Mouse (Mus musculus): ENCODE results near the gene Brd2.
A peak's percentile ranks its signal among the peaks of the same experiment; 100 is the strongest.

Brd2 gene

GRCm38 (mm10) chr17:34131911-34132310 is 9.5 kb upstream of the Brd2 start:
- no peak for DNase-seq (ENCODE audit: low spot score)

GRCm38 (mm10) chr17:34130073-34130947 is 7.9 kb upstream of the Brd2 start:
- no peak for DNase-seq (ENCODE audit: low spot score)

- no peak for DNase-seq (ENCODE audit: low spot score)
These were observed 6.7 kb upstream of the Brd2 start for GRCm38 (mm10) chr17:34128944-34129791.

GRCm38 (mm10) chr17:34128264-34128937 is 6.0 kb upstream of the Brd2 start:
- no peak for DNase-seq (ENCODE audit: low spot score)

- no peak for DNase-seq (ENCODE audit: low spot score)
These were observed 5.0 kb upstream of the Brd2 start for GRCm38 (mm10) chr17:34127475-34127874.

- DNase-seq (ENCODE audit: low spot score) = no peak
These were observed 4.5 kb upstream of the Brd2 start for GRCm38 (mm10) chr17:34126826-34127420.

- DNase-seq (ENCODE audit: low spot score) = no peak
These were observed 2.2 kb upstream of the Brd2 start for GRCm38 (mm10) chr17:34124649-34125048.

GRCm38 (mm10) chr17:34123518-34123917 is 1.1 kb upstream of the Brd2 start:
- DNase-seq (ENCODE audit: low spot score) = no peak

GRCm38 (mm10) chr17:34123111-34123510 is 677 bp upstream of the Brd2 start:
- no peak for DNase-seq (ENCODE audit: low spot score)

GRCm38 (mm10) chr17:34121879-34122187 is 601 bp downstream of the Brd2 start:
- DNase-seq (ENCODE audit: low spot score) = peak; percentile 82

GRCm38 (mm10) chr17:34121172-34121878 is 1.1 kb downstream of the Brd2 start:
- DNase-seq (ENCODE audit: low spot score) = peak; percentile 75

GRCm38 (mm10) chr17:34120814-34121171 is 1.6 kb downstream of the Brd2 start:
- DNase-seq (ENCODE audit: low spot score) = no peak

- peak; percentile 82 for DNase-seq (ENCODE audit: low spot score)
These were observed 2.2 kb downstream of the Brd2 start for GRCm38 (mm10) chr17:34120180-34120723.

GRCm38 (mm10) chr17:34119249-34120179 is 2.9 kb downstream of the Brd2 start, which contains the start of gene H2-DMa:
H2-DMa (plus strand) TSS chr17:34119541.
- DNase-seq (ENCODE audit: low spot score) = peak; percentile 99

- DNase-seq (ENCODE audit: low spot score) = no peak
These were observed 3.6 kb downstream of the Brd2 start for GRCm38 (mm10) chr17:34118873-34119248.

- DNase-seq (ENCODE audit: low spot score) = peak; percentile 54
These were observed 4.1 kb downstream of the Brd2 start for GRCm38 (mm10) chr17:34118113-34118872.

- peak; percentile 44 for DNase-seq (ENCODE audit: low spot score)
These were observed 4.9 kb downstream of the Brd2 start for GRCm38 (mm10) chr17:34117421-34118112.

- DNase-seq (ENCODE audit: low spot score) = no peak
These were observed 5.6 kb downstream of the Brd2 start for GRCm38 (mm10) chr17:34116736-34117370.

Data from retina, embryonic 14.5 days (tissue).